Mouse (Mus musculus) intestine, postnatal 0 days (tissue): ENCODE results near the gene Litaf. TPM values are rescaled to one million over a fixed set of nuclear protein-coding genes. Genes with fewer than 3 reads are reported as not detected.
A peak's percentile ranks its signal among the peaks of the same experiment; 100 is the strongest.

Experiments used
- ATAC-seq: fragments of 200-750 bp; cut with Nextera tagmentation; 2 replicates; pipeline ENCODE4 v1.8.0; 2017; ENCODE audit warnings: mild to moderate bottlenecking, moderate TSS enrichment, moderate library complexity
- H3K27ac ChIP-seq: fragments of 300-500 bp; sonication (generic); 2 replicates; pipeline ENCODE4 v1.5.1; 2014; ENCODE audit warnings: mild to moderate bottlenecking, low read depth, low read length, moderate library complexity
- H3K27me3 ChIP-seq: fragments of 300-500 bp; sonication (generic); replicated peaks from 2 replicates; pipeline ENCODE4 v1.6.1; 2014; ENCODE audit warnings: low read length, mixed read lengths; ENCODE audit not compliant: control insufficient read depth, insufficient read depth
- H3K36me3 ChIP-seq: fragments of 300-500 bp; sonication (generic); 2 replicates; pipeline ENCODE4 v1.6.1; 2014; ENCODE audit warnings: mild to moderate bottlenecking, moderate library complexity; ENCODE audit not compliant: control insufficient read depth, insufficient read depth
- H3K4me1 ChIP-seq: fragments of 300-500 bp; sonication (generic); replicated peaks from 2 replicates; pipeline ENCODE4 v1.6.1; 2014; ENCODE audit warnings: antibody characterized with exemption, low read length, mixed read lengths; ENCODE audit not compliant: control insufficient read depth, insufficient read depth
- H3K4me2 ChIP-seq: fragments of 300-500 bp; sonication (generic); replicated peaks from 2 replicates; pipeline ENCODE4 v1.6.1; 2014; ENCODE audit warnings: low read depth, mild to moderate bottlenecking, moderate library complexity
- H3K4me3 ChIP-seq: fragments of 300-500 bp; sonication (generic); 2 replicates; pipeline ENCODE4 v1.5.1; 2014; ENCODE audit warnings: low read depth, low read length
- H3K9ac ChIP-seq: fragments of 300-500 bp; sonication (generic); 2 replicates; pipeline ENCODE4 v1.6.1; 2014; ENCODE audit warnings: mild to moderate bottlenecking, low read depth, low read length
- H3K9me3 ChIP-seq: fragments of 300-500 bp; sonication (generic); 2 replicates; pipeline ENCODE4 v1.6.1; 2016; ENCODE audit warnings: mixed run types; ENCODE audit not compliant: control insufficient read depth
- CTCF ChIP-seq: sonication (generic); IDR thresholded peaks from 2 replicates; pipeline ENCODE4 v1.5.1; 2016; ENCODE audit warnings: low read depth, mild to moderate bottlenecking, control low read depth, antibody characterized with exemption, moderate library complexity
- WGBS: fragments of 180-500 bp; shearing (Covaris S2); extraction: QIAGEN DNeasy Blood & Tissue Kit; methylation state at CpG from one replicate; pipeline ENCODE4 v1.1.7; 2014; 5-methylcytosine and 5-hydroxymethylcytosine counted together
- polyA plus RNA-seq: library from polyadenylated mRNA; unstranded; fragments of >200 nt; fragmentation: Nextera tagmentation; extraction: Ambion mirVana; gene quantifications from 2 replicates; pipeline ENCODE4 v1.2.1, GENCODE M21; 2015

Gene Litaf
- polyA plus RNA-seq, 1 experiment from 2014 or later = 168 TPM

- no peak for ATAC-seq
- H3K4me1 ChIP-seq = no peaks in the 10 kb centered on the region
- peaks cover 20% of the 10 kb centered on the region for H3K36me3 ChIP-seq
- no peaks in the 10 kb centered on the region for H3K27me3 ChIP-seq
- H3K4me3 ChIP-seq = no peak overlapping the region
- no peaks in the 10 kb centered on the region for H3K9me3 ChIP-seq
- H3K4me2 ChIP-seq = no peak overlapping the region
- no peak for TF ChIP-seq CTCF
- H3K9ac ChIP-seq = no peak overlapping the region
- no peak overlapping the region for H3K27ac ChIP-seq
- 85% methylated on average over 4 of the region's 4 CpGs for WGBS
Measured at GRCm38 (mm10) chr16:10955078-10955477, 110.9 kb downstream of the Litaf start.

GRCm38 (mm10) chr16:10952881-10953280 lies 113.1 kb downstream of the Litaf start:
- Histone ChIP-seq H3K27ac (0 out of 2 replicates have a peak overlapping the region, but pooled peaks have one; percentile 21), H3K9me3 (no peaks in the 10 kb centered on the region), H3K4me1 (no peaks in the 10 kb centered on the region), H3K4me3 (no peak overlapping the region), H3K9ac (no peak overlapping the region), H3K27me3 (no peaks in the 10 kb centered on the region), H3K36me3 (no peaks in the 10 kb centered on the region; the same call in 1 of the 2 replicates), H3K4me2 (no peak overlapping the region)
- TF ChIP-seq CTCF = no peak
- ATAC-seq = no peak
- WGBS = 74% methylated on average over 3 of the region's 3 CpGs

DNA sequence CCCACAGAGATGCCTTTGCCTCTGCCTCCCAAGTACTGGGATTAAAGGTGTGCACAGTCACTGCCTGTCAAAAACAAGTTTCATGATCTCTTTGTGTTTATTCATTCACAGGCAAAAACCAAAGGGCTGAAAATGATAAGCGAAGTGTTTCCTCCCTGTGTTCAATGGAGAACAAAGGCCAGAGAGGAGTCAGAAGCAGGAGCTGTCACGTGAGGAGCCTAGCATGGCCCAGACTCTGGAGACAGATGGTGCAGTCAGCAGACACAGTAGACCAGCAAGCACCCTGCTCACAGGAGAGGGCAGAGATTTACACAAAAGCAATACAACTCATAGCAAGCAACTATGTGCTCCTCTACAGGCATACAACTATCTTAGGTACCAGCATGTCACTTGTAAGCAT lies 113.9 kb downstream of the Litaf start:
- H3K9ac ChIP-seq = no peak overlapping the region
- H3K4me2 ChIP-seq = no peak overlapping the region
- H3K4me1 ChIP-seq = no peaks in the 10 kb centered on the region
- peak overlapping the region; percentile 46; the same call in 1 of the 2 replicates for H3K27ac ChIP-seq
- no peaks in the 10 kb centered on the region for H3K9me3 ChIP-seq
- H3K4me3 ChIP-seq = no peak overlapping the region
- no peak for TF ChIP-seq CTCF
- ATAC-seq = no peak
- WGBS = 42% methylated on average over 2 of the region's 2 CpGs
- no peaks in the 10 kb centered on the region for H3K27me3 ChIP-seq
- no peaks in the 10 kb centered on the region for H3K36me3 ChIP-seq

DNA sequence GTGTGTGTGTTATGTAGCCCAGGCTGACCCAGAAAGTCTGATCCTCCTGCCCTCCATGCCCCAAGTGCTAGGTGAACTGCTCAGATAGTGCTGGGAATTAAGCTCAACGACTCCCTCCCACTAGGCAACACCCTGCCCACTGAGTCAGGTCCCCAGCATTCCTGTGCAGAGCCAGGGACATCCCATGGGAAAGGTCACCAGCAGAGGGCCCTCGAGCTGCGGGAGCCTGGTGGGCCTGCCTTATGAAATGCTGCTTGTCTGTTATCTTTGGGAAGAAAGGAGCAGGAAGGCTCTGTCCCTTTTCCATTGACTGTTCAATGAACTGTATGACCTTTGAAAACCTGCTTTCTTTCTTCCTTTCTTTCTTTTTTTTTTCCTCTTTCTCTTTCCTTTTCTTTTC lies 114.4 kb downstream of the Litaf start:
- Histone ChIP-seq H3K9ac (no peak overlapping the region), H3K27me3 (no peaks in the 10 kb centered on the region), H3K4me1 (no peaks in the 10 kb centered on the region), H3K9me3 (no peaks in the 10 kb centered on the region), H3K27ac (no peak overlapping the region), H3K36me3 (no peaks in the 10 kb centered on the region), H3K4me3 (no peak overlapping the region), H3K4me2 (no peak overlapping the region)
- no peak for ATAC-seq
- TF ChIP-seq CTCF = peak; percentile 81
- 7% methylated on average over 3 of the region's 3 CpGs for WGBS

DNA sequence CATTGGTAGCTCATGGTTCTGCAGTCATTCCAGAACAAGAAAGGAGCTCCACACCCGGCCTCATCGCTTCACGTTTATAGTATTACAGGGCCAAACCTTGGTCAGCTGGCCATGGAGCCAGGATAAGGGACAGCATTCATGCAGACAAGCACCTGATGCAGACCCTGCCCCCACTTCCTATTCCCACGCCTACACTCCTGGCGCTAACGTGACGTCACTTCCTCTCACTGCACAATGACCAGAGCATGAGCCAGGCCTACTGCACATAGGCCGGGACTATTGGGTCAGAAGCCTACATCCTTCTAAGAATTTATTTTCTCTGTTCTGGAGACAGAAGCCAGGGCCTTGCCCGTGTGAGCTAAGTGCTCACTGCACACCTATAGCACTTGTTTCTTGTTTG lies 115.4 kb downstream of the Litaf start:
- Histone ChIP-seq H3K27ac (no peak overlapping the region), H3K9me3 (no peaks in the 10 kb centered on the region), H3K4me2 (no peak overlapping the region), H3K36me3 (no peaks in the 10 kb centered on the region), H3K9ac (no peak overlapping the region), H3K4me1 (no peaks in the 10 kb centered on the region), H3K4me3 (no peak overlapping the region), H3K27me3 (no peaks in the 10 kb centered on the region)
- no peak for TF ChIP-seq CTCF
- 73% methylated on average over 9 of the region's 9 CpGs for WGBS
- no peak for ATAC-seq

GRCm38 (mm10) chr16:10947724-10948123 lies 118.2 kb downstream of the Litaf start:
- ATAC-seq = no peak
- no peak for TF ChIP-seq CTCF
- no peak overlapping the region for H3K4me3 ChIP-seq
- no peak overlapping the region for H3K9ac ChIP-seq
- 28% methylated on average over 3 of the region's 3 CpGs for WGBS
- no peaks in the 10 kb centered on the region for H3K9me3 ChIP-seq
- H3K4me2 ChIP-seq = no peak overlapping the region
- H3K36me3 ChIP-seq = no peaks in the 10 kb centered on the region
- H3K27ac ChIP-seq = no peak overlapping the region
- H3K27me3 ChIP-seq = no peaks in the 10 kb centered on the region
- no peaks in the 10 kb centered on the region for H3K4me1 ChIP-seq
